Mouse (Mus musculus) liver, embryonic 13.5 days (tissue): Measurements from ENCODE around the gene Armc5. TPM values are rescaled to one million over a fixed set of nuclear protein-coding genes. Genes with fewer than 3 reads are reported as not detected.
A peak's percentile ranks its signal among the peaks of the same experiment; 100 is the strongest.

Experiments used
- ATAC-seq: fragments of 200-750 bp; cut with Nextera tagmentation; 2 replicates; pipeline ENCODE4 v1.8.0; 2017; ENCODE audit warnings: low read depth, mild to moderate bottlenecking, moderate number of reproducible peaks, moderate library complexity
- DNase-seq: peaks from one replicate; pipeline ENCODE4 v3.0.0; 2022
- H3K27ac ChIP-seq: fragments of 300-500 bp; sonication (generic); 2 replicates; pipeline ENCODE4 v1.5.1; 2015; ENCODE audit warnings: moderate library complexity, mild to moderate bottlenecking, inconsistent platforms
- H3K27me3 ChIP-seq: fragments of 300-500 bp; sonication (generic); 2 replicates; pipeline ENCODE4 v1.6.1; 2015; ENCODE audit warnings: mild to moderate bottlenecking, inconsistent platforms
- H3K36me3 ChIP-seq: fragments of 300-500 bp; sonication (generic); 2 replicates; pipeline ENCODE4 v1.6.1; 2015; ENCODE audit warnings: mild to moderate bottlenecking, inconsistent platforms
- H3K4me1 ChIP-seq: fragments of 300-500 bp; sonication (generic); replicated peaks from 2 replicates; pipeline ENCODE4 v1.6.1; 2015; ENCODE audit warnings: inconsistent platforms
- H3K4me2 ChIP-seq: fragments of 300-500 bp; sonication (generic); 2 replicates; pipeline ENCODE4 v1.6.1; 2015; ENCODE audit warnings: inconsistent platforms, mild to moderate bottlenecking, moderate library complexity
- H3K4me3 ChIP-seq: fragments of 300-500 bp; sonication (generic); replicated peaks from 2 replicates; pipeline ENCODE4 v1.5.1; 2015; ENCODE audit warnings: mild to moderate bottlenecking, inconsistent platforms
- H3K9ac ChIP-seq: fragments of 300-500 bp; sonication (generic); 2 replicates; pipeline ENCODE4 v1.6.1; 2015; ENCODE audit warnings: mild to moderate bottlenecking, inconsistent platforms
- H3K9me3 ChIP-seq: fragments of 300-500 bp; sonication (generic); replicated peaks from 2 replicates; pipeline ENCODE4 v1.6.1; 2016; ENCODE audit warnings: inconsistent platforms
- WGBS: fragments of 180-500 bp; shearing (Covaris S2); methylation state at CpG from one replicate; pipeline ENCODE4 v1.1.7; 2015; ENCODE audit not compliant: insufficient replicate concordance; 5-methylcytosine and 5-hydroxymethylcytosine counted together
- polyA plus RNA-seq: library from polyadenylated mRNA; unstranded; fragments of >200 nt; fragmentation: Nextera tagmentation; extraction: Ambion mirVana; gene quantifications from 2 replicates; pipeline ENCODE4 v1.2.1, GENCODE M21; 2015

Armc5 gene
- polyA plus RNA-seq = 8.3 and 8.4 TPM in 2 replicates

- peak within 1 kb of the TSS; percentile 99 for H3K27ac ChIP-seq
- peaks cover 36% of the 10 kb centered on the region for H3K36me3 ChIP-seq
- peak within 1 kb of the TSS; percentile 81 for H3K4me3 ChIP-seq
- no peaks in the 10 kb centered on the region for H3K9me3 ChIP-seq
- 22% methylated on average over 37 of the region's 37 CpGs for WGBS
- DNase-seq (peak; percentile 77), ATAC-seq (peak; percentile 22; the same call in 1 of the 2 replicates)
- no peaks in the 10 kb centered on the region for H3K27me3 ChIP-seq
- H3K9ac ChIP-seq = peak within 1 kb of the TSS; percentile 90
- H3K4me1 ChIP-seq = peaks cover 41% of the 10 kb centered on the region
- H3K4me2 ChIP-seq = peak within 1 kb of the TSS; percentile 89
Observed at GRCm38 (mm10) chr7:128236856-128237592, at the start of gene Armc5. Gene Armc5 (plus strand): TSS chr7:128237342.

- Histone ChIP-seq H3K9me3 (no peaks in the 10 kb centered on the region), H3K4me2 (no peak overlapping the region), H3K4me1 (no peaks in the 10 kb centered on the region), H3K27me3 (no peaks in the 10 kb centered on the region), H3K36me3 (no peaks in the 10 kb centered on the region), H3K4me3 (no peak overlapping the region), H3K27ac (no peak overlapping the region), H3K9ac (no peak overlapping the region)
- ATAC-seq = no peak
- WGBS = 74% methylated on average over 9 of the region's 9 CpGs
- DNase-seq = no peak
Observed at GRCm38 (mm10) chr7:128201607-128202006, 35.5 kb upstream of the Armc5 start.

GRCm38 (mm10) chr7:128203071-128203470 lies 34.1 kb upstream of the Armc5 start:
- Histone ChIP-seq H3K36me3 (no peaks in the 10 kb centered on the region), H3K4me1 (no peaks in the 10 kb centered on the region), H3K27ac (no peak overlapping the region), H3K9ac (no peak overlapping the region), H3K27me3 (no peaks in the 10 kb centered on the region), H3K4me3 (no peak overlapping the region), H3K4me2 (no peak overlapping the region), H3K9me3 (no peaks in the 10 kb centered on the region)
- ATAC-seq (no peak), DNase-seq (no peak)
- 73% methylated on average over 9 of the region's 9 CpGs for WGBS

- Histone ChIP-seq H3K9ac (no peak overlapping the region), H3K27me3 (no peaks in the 10 kb centered on the region), H3K4me1 (no peaks in the 10 kb centered on the region), H3K9me3 (no peaks in the 10 kb centered on the region), H3K36me3 (no peaks in the 10 kb centered on the region), H3K27ac (no peak overlapping the region), H3K4me2 (no peak overlapping the region), H3K4me3 (no peak overlapping the region)
- ATAC-seq = no peak
- WGBS = 77% methylated on average over 8 of the region's 8 CpGs
- DNase-seq = no peak
Observed at GRCm38 (mm10) chr7:128204179-128204578, 33.0 kb upstream of the Armc5 start.

- Histone ChIP-seq H3K27ac (no peak overlapping the region), H3K36me3 (no peaks in the 10 kb centered on the region), H3K4me1 (no peaks in the 10 kb centered on the region), H3K27me3 (no peaks in the 10 kb centered on the region), H3K9ac (no peak overlapping the region), H3K4me2 (no peak overlapping the region), H3K4me3 (no peak overlapping the region), H3K9me3 (no peaks in the 10 kb centered on the region)
- no peak for DNase-seq
- WGBS = 76% methylated on average over 18 of the region's 18 CpGs
- ATAC-seq = no peak
Observed at GRCm38 (mm10) chr7:128205695-128206094, 31.4 kb upstream of the Armc5 start.

GRCm38 (mm10) chr7:128206152-128206551 lies 31.0 kb upstream of the Armc5 start, which contains the start of gene Cox6a2:
Gene Cox6a2 (minus strand): TSS chr7:128206387.
- 72% methylated on average over 6 of the region's 6 CpGs for WGBS
- ATAC-seq (no peak), DNase-seq (no peak)
- no peak within 1 kb of the TSS for H3K9ac ChIP-seq
- no peaks in the 10 kb centered on the region for H3K27me3 ChIP-seq
- H3K4me2 ChIP-seq = no peak within 1 kb of the TSS
- no peak within 1 kb of the TSS for H3K27ac ChIP-seq
- H3K36me3 ChIP-seq = no peaks in the 10 kb centered on the region
- no peak within 1 kb of the TSS for H3K4me3 ChIP-seq
- H3K4me1 ChIP-seq = no peaks in the 10 kb centered on the region
- no peaks in the 10 kb centered on the region for H3K9me3 ChIP-seq

- Histone ChIP-seq H3K4me1 (no peaks in the 10 kb centered on the region), H3K4me3 (no peak overlapping the region), H3K27ac (no peak overlapping the region), H3K27me3 (no peaks in the 10 kb centered on the region), H3K36me3 (no peaks in the 10 kb centered on the region), H3K9ac (no peak overlapping the region), H3K9me3 (no peaks in the 10 kb centered on the region), H3K4me2 (no peak overlapping the region)
- WGBS = 4% methylated on average over 4 of the region's 4 CpGs
- DNase-seq = peak; percentile 17
- ATAC-seq = no peak
Observed at GRCm38 (mm10) chr7:128208187-128208586, 29.0 kb upstream of the Armc5 start.

- no peak overlapping the region for H3K9ac ChIP-seq
- 41% methylated on average over 3 of the region's 3 CpGs for WGBS
- no peak for ATAC-seq
Observed at GRCm38 (mm10) chr7:128209826-128210225, 27.3 kb upstream of the Armc5 start.

GRCm38 (mm10) chr7:128219952-128220351 lies 17.2 kb upstream of the Armc5 start:
- Histone ChIP-seq H3K9ac (no peak overlapping the region), H3K4me1 (no peaks in the 10 kb centered on the region), H3K4me3 (no peak overlapping the region), H3K27ac (no peak overlapping the region), H3K27me3 (no peaks in the 10 kb centered on the region), H3K36me3 (no peaks in the 10 kb centered on the region), H3K9me3 (no peaks in the 10 kb centered on the region), H3K4me2 (no peak overlapping the region)
- DNase-seq (no peak), ATAC-seq (no peak)
- WGBS = 37% methylated on average over 4 of the region's 4 CpGs

More at GRCm38 (mm10) chr7:128209826-128210225, 27.3 kb upstream of the Armc5 start:
- no peaks in the 10 kb centered on the region for H3K36me3 ChIP-seq
- no peaks in the 10 kb centered on the region for H3K4me1 ChIP-seq
- H3K4me3 ChIP-seq = no peak overlapping the region
- H3K27me3 ChIP-seq = no peaks in the 10 kb centered on the region
- DNase-seq = no peak
- H3K9me3 ChIP-seq = no peaks in the 10 kb centered on the region
- H3K27ac ChIP-seq = no peak overlapping the region
- H3K4me2 ChIP-seq = no peak overlapping the region

GRCm38 (mm10) chr7:128220936-128221335 lies 16.2 kb upstream of the Armc5 start:
- H3K27me3 ChIP-seq = no peaks in the 10 kb centered on the region
- H3K4me1 ChIP-seq = no peaks in the 10 kb centered on the region
- H3K36me3 ChIP-seq = no peaks in the 10 kb centered on the region
- H3K27ac ChIP-seq = no peak overlapping the region
- no peak overlapping the region for H3K4me2 ChIP-seq
- 65% methylated on average over 3 of the region's 3 CpGs for WGBS
- DNase-seq (no peak), ATAC-seq (no peak)
- no peaks in the 10 kb centered on the region for H3K9me3 ChIP-seq
- no peak overlapping the region for H3K4me3 ChIP-seq
- H3K9ac ChIP-seq = no peak overlapping the region

- H3K27ac ChIP-seq = no peak overlapping the region
- ATAC-seq (no peak), DNase-seq (no peak)
- H3K36me3 ChIP-seq = peaks cover 9% of the 10 kb centered on the region
- H3K4me1 ChIP-seq = peaks cover 8% of the 10 kb centered on the region
- peaks cover 10% of the 10 kb centered on the region for H3K27me3 ChIP-seq
- no peak overlapping the region for H3K9ac ChIP-seq
- no peak overlapping the region for H3K4me3 ChIP-seq
- H3K9me3 ChIP-seq = no peaks in the 10 kb centered on the region
- H3K4me2 ChIP-seq = no peak overlapping the region
- WGBS = 30% methylated on average over 8 of the region's 8 CpGs
Observed at GRCm38 (mm10) chr7:128231741-128232140, 5.4 kb upstream of the Armc5 start.

GRCm38 (mm10) chr7:128234796-128235195 lies 2.3 kb upstream of the Armc5 start:
- 67% methylated on average over 2 of the region's 2 CpGs for WGBS
- Histone ChIP-seq H3K27me3 (peaks cover 10% of the 10 kb centered on the region; the same call in 1 of the 2 replicates), H3K4me3 (no peak overlapping the region), H3K4me1 (peaks cover 26% of the 10 kb centered on the region), H3K9me3 (no peaks in the 10 kb centered on the region), H3K27ac (no peak overlapping the region), H3K4me2 (no peak overlapping the region), H3K9ac (no peak overlapping the region), H3K36me3 (peaks cover 13% of the 10 kb centered on the region)
- DNase-seq = no peak
- no peak for ATAC-seq
